Mouse (Mus musculus) CH12.LX (cell line): ENCODE data around the gene Brd4. TPM values are rescaled to one million over a fixed set of nuclear protein-coding genes. Genes with fewer than 3 reads are reported as not detected.
A peak's percentile ranks its signal among the peaks of the same experiment; 100 is the strongest.

Experiments used
- DNase-seq: peaks from one replicate; pipeline ENCODE4 v3.0.0-alpha.2; 2013; ENCODE audit errors: extremely low read depth
- H3K27ac ChIP-seq: 2 replicates; pipeline ENCODE4 v1.5.1; 2012; ENCODE audit warnings: low read depth, mild to moderate bottlenecking, control low read depth, moderate library complexity; ENCODE audit not compliant: insufficient read depth
- H3K27me3 ChIP-seq: replicated peaks from 2 replicates; pipeline ENCODE3; 2012; ENCODE audit warnings: inconsistent platforms
- H3K36me3 ChIP-seq, 2 experiments: replicated peaks in 1 of 2; 2 replicates each; pipeline versions ENCODE3 to v1.6.1; 2012; ENCODE audit warnings: inconsistent platforms in 1 of 2, low read length in 1 of 2, mild to moderate bottlenecking in 1 of 2, mixed read lengths in 1 of 2, moderate library complexity in 1 of 2; ENCODE audit not compliant: control insufficient read depth in 1 of 2, insufficient read depth in 1 of 2
- H3K4me1 ChIP-seq, 2 experiments: 2 replicates each; pipeline ENCODE4 v1.6.1; 2012; ENCODE audit warnings: inconsistent platforms in 1 of 2, moderate library complexity in 1 of 2; ENCODE audit not compliant: insufficient read depth in 2 of 2, control insufficient read depth in 1 of 2
- H3K4me2 ChIP-seq: 2 replicates; pipeline ENCODE4 v1.6.1; 2012; ENCODE audit warnings: low read depth, mild to moderate bottlenecking, control low read depth; ENCODE audit not compliant: poor library complexity, insufficient read depth, severe bottlenecking
- H3K4me3 ChIP-seq, 3 experiments: fragments of 150-350 bp in 1 of 3; sonication (generic) in 1 of 3; replicated peaks in 1 of 3; 2 replicates each; pipeline versions ENCODE3 to v1.5.1; 2011 to 2012; ENCODE audit warnings: low read depth in 2 of 3, low read length in 2 of 3, mild to moderate bottlenecking in 2 of 3, moderate library complexity in 2 of 3, control low read depth in 1 of 3, improper control_type of control experiment in 1 of 3, inconsistent platforms in 1 of 3, mixed read lengths in 1 of 3; ENCODE audit not compliant: poor library complexity in 1 of 3
- H3K79me2 ChIP-seq: replicated peaks from 2 replicates; pipeline ENCODE4 v1.6.1; 2012; ENCODE audit warnings: mild to moderate bottlenecking, moderate library complexity; ENCODE audit not compliant: control insufficient read depth, poor library complexity, insufficient read depth, severe bottlenecking; ENCODE audit errors: extremely low read depth
- H3K9ac ChIP-seq: 2 replicates; pipeline ENCODE4 v1.6.1; 2012; ENCODE audit warnings: low read depth, mild to moderate bottlenecking, control low read depth, moderate library complexity; ENCODE audit not compliant: insufficient read depth
- H3K9me3 ChIP-seq: replicated peaks from 2 replicates; pipeline ENCODE3; 2012; ENCODE audit warnings: low read length, inconsistent platforms, mixed read lengths
- ELF1 ChIP-seq: IDR thresholded peaks from 2 replicates; pipeline ENCODE4 v1.6.1; 2014; ENCODE audit warnings: low read depth, mild to moderate bottlenecking, inconsistent platforms, low read length, improper control_type of control experiment
- EP300 ChIP-seq: IDR thresholded peaks from 2 replicates; pipeline ENCODE4 v1.6.1; 2011; ENCODE audit warnings: low read length, improper control_type of control experiment
- ETS1 ChIP-seq: conservative IDR thresholded peaks from 2 replicates; pipeline ENCODE4 v1.6.1; 2012; ENCODE audit warnings: low read depth, mild to moderate bottlenecking, inconsistent platforms, low read length, improper control_type of control experiment, moderate library complexity
- HCFC1 ChIP-seq: IDR thresholded peaks from 2 replicates; pipeline ENCODE4 v1.6.1; 2012; ENCODE audit warnings: low read depth, mild to moderate bottlenecking, inconsistent platforms, low read length, improper control_type of control experiment
- MAFK ChIP-seq: IDR thresholded peaks from 2 replicates; pipeline ENCODE4 v1.6.1; 2011; ENCODE audit warnings: low read length, improper control_type of control experiment; ENCODE audit not compliant: insufficient replicate concordance
- MAZ ChIP-seq: IDR thresholded peaks from 2 replicates; pipeline ENCODE4 v1.6.1; 2012; ENCODE audit warnings: low read depth, mild to moderate bottlenecking, inconsistent platforms, low read length, improper control_type of control experiment, moderate library complexity
- MEF2A ChIP-seq: IDR thresholded peaks from 2 replicates; pipeline ENCODE4 v1.6.1; 2014; ENCODE audit warnings: low read depth, mild to moderate bottlenecking, inconsistent platforms, low read length, improper control_type of control experiment, borderline replicate concordance
- NRF1 ChIP-seq: IDR thresholded peaks from 2 replicates; pipeline ENCODE4 v1.6.1; 2014; ENCODE audit warnings: low read depth, mild to moderate bottlenecking, inconsistent platforms, low read length, improper control_type of control experiment, moderate library complexity
- RCOR1 ChIP-seq: conservative IDR thresholded peaks from 2 replicates; pipeline ENCODE4 v1.6.1; 2012; ENCODE audit warnings: low read depth, mild to moderate bottlenecking, inconsistent platforms, low read length, improper control_type of control experiment
- SIN3A ChIP-seq: IDR thresholded peaks from 2 replicates; pipeline ENCODE4 v1.6.1; 2012; ENCODE audit warnings: low read length, improper control_type of control experiment, inconsistent platforms
- TCF12 ChIP-seq: IDR thresholded peaks from 2 replicates; pipeline ENCODE4 v1.6.1; 2014; ENCODE audit warnings: low read depth, mild to moderate bottlenecking, inconsistent platforms, low read length, improper control_type of control experiment
- UBTF ChIP-seq: IDR thresholded peaks from 2 replicates; pipeline ENCODE4 v1.6.1; 2012; ENCODE audit warnings: low read depth, mild to moderate bottlenecking, inconsistent platforms, low read length, improper control_type of control experiment, moderate library complexity
- ZNF384 ChIP-seq: IDR thresholded peaks from 2 replicates; pipeline ENCODE4 v1.6.1; 2012; ENCODE audit warnings: low read depth, low read length, improper control_type of control experiment, inconsistent platforms
- dilution Hi-C: fragments of 300-500 bp; cut with MboI; formaldehyde crosslinking; loops from 2 replicates; pipeline ENCODE4 v1.14.3; 2020; ENCODE audit warnings: low sequenced_read_pairs; ENCODE audit not compliant: extremely low pct_unique_long_range_greater_than_20kb, extremely low pct_ligation_motif_present
- in situ Hi-C: fragments of 300-500 bp; cut with MboI; formaldehyde crosslinking; loops from 3 replicates; pipeline ENCODE4 v1.14.3; 2019; ENCODE audit warnings: low sequenced_read_pairs, low pct_ligation_motif_present, low pct_unique_long_range_greater_than_20kb, mixed read lengths
- polyA plus RNA-seq: library from polyadenylated mRNA; unstranded; fragments of >175 nt; gene quantifications from 2 replicates; pipeline ENCODE4 v1.2.1, GENCODE M21; 2012; ENCODE audit warnings: low read depth; ENCODE audit not compliant: insufficient read length
- total RNA-seq, 2 experiments: library from RNA; depleted of rRNA; stranded (reverse); fragments of 300-350 nt in 1 of 2; fragments of >200 nt in 1 of 2; gene quantifications; 2 replicates each; pipeline ENCODE4 v1.2.3; 2012 to 2014

Gene Brd4
- total and polyA plus RNA-seq, 3 experiments, result 6.3 to 68.5 (median 19.1) TPM

DNA sequence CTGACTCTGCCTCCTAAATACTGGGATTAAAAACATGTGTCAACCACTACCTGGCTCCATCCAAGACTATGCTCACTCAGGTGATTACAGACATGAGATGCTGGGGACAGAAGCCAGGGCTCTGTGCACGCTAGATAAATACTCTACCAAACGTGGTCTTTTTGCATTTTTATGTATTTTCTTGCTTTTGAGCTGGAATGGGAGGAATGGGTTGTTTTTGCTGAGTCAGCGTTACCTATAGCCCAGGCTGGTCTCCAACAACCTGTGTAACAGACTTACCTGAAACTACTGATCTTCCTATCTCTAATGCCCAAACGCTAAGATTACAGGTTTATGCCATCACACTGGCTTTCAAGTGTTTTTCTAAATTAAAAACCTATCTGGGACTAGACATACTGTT is 10.6 kb upstream of the Brd4 start:
- Histone ChIP-seq H3K4me1 (0 out of 4 replicates have a peak, but pooled peaks cover 0 to 7% of the 10 kb centered on the region in 2 experiments), H3K79me2 (no peaks in the 10 kb centered on the region), H3K4me2 (no peak overlapping the region), H3K9ac (no peak overlapping the region), H3K27ac (no peak overlapping the region), H3K36me3 (no peaks in the 10 kb centered on the region), H3K27me3 (no peaks in the 10 kb centered on the region), H3K4me3 (no peak overlapping the region), H3K9me3 (peaks cover 2% of the 10 kb centered on the region)
- dilution Hi-C loops (no loop called here), in situ Hi-C loops (no loop called here)
- TF ChIP-seq TCF12, result no peak
- TF ChIP-seq MAFK, result peak; percentile 99
- no peak for DNase-seq

DNA sequence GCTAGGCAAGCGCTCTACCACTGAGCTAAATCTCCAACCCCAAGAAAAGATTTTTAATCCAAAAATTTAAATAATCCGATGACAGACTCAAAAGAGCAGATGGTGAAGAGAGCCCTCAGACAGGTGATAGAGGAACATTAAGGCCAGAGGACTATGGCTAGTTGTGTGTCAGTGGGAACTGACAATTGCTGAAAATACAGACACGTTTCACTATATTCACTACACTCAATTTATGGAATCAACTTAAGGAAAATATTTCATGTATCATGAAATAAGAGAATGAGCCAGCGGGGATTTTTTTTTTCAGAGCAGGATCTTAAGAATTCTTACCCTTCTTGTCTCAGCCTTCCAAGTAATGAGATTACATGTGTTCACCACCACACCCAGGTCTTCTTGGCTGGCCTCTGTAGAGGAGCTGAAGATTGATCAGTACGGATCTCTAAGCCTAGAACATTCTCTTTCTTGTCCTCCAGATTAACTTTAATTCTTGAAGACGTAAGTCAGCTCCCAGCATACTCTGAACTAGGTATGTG is 682 bp upstream of the Brd4 start:
- in situ Hi-C loops (loop anchor here (5.0 kb wide), 1 partner anchor 43 kb away; no protein-coding TSS in a partner anchor), dilution Hi-C loops (no loop called here)
- no peak overlapping the region for H3K27ac ChIP-seq
- H3K4me3 ChIP-seq, result peak overlapping the region; percentile 79 to 93 (median 83)
- peaks cover 0 to 5% of the 10 kb centered on the region in 2 experiments for H3K36me3 ChIP-seq
- H3K79me2 ChIP-seq, result peaks cover 44% of the 10 kb centered on the region
- TF ChIP-seq MEF2A, result no peak
- no peak for TF ChIP-seq ELF1
- TF ChIP-seq ZNF384, result no peak
- TF ChIP-seq ETS1, result no peak
- peak overlapping the region; percentile 76 for H3K9ac ChIP-seq
- DNase-seq, result no peak
- H3K9me3 ChIP-seq, result no peaks in the 10 kb centered on the region
- H3K27me3 ChIP-seq, result no peaks in the 10 kb centered on the region
- peaks cover 6 to 32% of the 10 kb centered on the region in 2 experiments; a peak in 3 of 4 replicates for H3K4me1 ChIP-seq
- H3K4me2 ChIP-seq, result peak overlapping the region; percentile 92

GRCm38 (mm10) chr17:32283771-32284221 is 726 bp downstream of the Brd4 start:
- Histone ChIP-seq H3K4me1 (peaks cover 8 to 40% of the 10 kb centered on the region in 2 experiments; a peak in 3 of 4 replicates), H3K9ac (peak overlapping the region; percentile 76), H3K79me2 (peaks cover 57% of the 10 kb centered on the region), H3K27me3 (no peaks in the 10 kb centered on the region), H3K4me2 (peak overlapping the region; percentile 17), H3K36me3 (peaks cover 0 to 9% of the 10 kb centered on the region in 2 experiments), H3K9me3 (no peaks in the 10 kb centered on the region), H3K4me3 (peak overlapping the region; percentile 83 to 94 (median 93)), H3K27ac (peak overlapping the region; percentile 89)
- peak; percentile 28; the same call in 1 of the 2 replicates for TF ChIP-seq NRF1
- no peak for TF ChIP-seq EP300
- no peak for TF ChIP-seq MAZ
- peak; percentile 71; the same call in 1 of the 2 replicates for TF ChIP-seq UBTF
- TF ChIP-seq HCFC1, result 0 out of 2 replicates have a peak, but pooled peaks have one; percentile 28
- peak; percentile 43 for TF ChIP-seq ELF1
- peak; percentile 85; the same call in 1 of the 2 replicates for TF ChIP-seq SIN3A
- no peak for TF ChIP-seq ZNF384
- no peak for TF ChIP-seq RCOR1
- peak; percentile 62 for DNase-seq
- in situ Hi-C loops, result no loop called here
- dilution Hi-C loops, result no loop called here
